Mouse (Mus musculus) ovary, postnatal 10 days (tissue): ENCODE measurements around the gene Plxnd1.
A peak's percentile ranks its signal among the peaks of the same experiment; 100 is the strongest.

Source experiments
- DNase-seq: peaks from one replicate; pipeline ENCODE4 v3.0.0; 2022; ENCODE audit warnings: low spot score

Plxnd1 gene

DNA sequence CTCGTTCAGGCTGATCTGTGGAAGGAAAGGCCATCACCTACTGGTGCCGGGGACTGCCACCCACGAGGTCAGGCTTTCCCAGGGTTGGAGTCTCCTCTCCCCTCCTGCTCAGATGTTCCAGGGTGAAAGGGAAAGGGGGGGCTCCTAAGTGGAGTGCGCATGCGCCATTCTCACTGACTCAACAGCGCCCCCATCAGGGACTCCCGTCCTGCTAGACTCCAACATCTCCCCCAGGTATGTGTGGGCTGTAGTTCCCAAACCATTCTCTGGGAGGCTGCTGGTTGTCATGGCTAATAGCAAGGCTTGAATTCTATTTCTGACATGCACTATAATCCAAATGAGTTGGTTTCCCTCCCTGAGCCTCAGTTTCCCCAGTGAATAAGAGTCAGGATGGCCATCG lies 16.2 kb downstream of the Plxnd1 start:
- no peak for DNase-seq

DNA sequence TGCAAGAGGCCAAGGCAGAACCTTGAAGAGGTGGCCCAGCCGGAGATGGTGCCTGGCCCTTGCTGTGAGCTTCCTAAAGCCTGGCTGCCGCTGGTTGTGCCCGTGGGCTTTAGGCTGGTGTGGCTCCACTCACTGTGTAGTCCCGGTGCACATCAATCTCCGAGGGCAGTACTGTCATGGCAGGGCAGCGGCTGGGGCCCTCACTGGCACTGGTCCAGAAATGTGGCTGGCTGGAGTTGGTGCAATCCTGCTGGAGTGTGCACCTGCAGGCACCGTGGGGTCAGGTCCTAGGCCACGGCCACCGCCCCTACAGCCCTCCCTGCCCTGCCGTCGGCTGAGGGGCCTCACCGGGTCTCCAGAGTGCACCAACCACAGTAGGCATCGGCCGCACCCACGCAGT lies 17.0 kb downstream of the Plxnd1 start:
- no peak for DNase-seq

DNA sequence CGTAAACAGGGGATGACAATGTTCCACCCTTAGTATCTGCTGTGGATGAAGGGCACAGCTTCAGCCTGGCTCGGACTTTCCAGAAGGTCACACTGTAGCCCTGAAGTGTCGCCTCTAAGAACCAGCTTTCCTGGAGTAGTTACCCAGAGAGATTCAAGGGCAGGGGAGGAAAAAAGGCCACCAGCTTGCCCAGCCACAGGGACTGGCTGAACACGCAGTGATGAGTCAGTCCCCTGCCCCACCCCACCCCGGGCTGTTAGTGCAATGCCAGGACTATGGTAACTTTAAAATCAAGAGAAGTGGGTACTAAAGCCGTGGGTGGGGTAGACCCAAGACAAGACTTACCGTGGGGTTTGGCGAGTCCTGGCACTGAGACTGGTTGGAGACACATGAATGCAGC lies 19.2 kb downstream of the Plxnd1 start:
- DNase-seq, result no peak

DNA sequence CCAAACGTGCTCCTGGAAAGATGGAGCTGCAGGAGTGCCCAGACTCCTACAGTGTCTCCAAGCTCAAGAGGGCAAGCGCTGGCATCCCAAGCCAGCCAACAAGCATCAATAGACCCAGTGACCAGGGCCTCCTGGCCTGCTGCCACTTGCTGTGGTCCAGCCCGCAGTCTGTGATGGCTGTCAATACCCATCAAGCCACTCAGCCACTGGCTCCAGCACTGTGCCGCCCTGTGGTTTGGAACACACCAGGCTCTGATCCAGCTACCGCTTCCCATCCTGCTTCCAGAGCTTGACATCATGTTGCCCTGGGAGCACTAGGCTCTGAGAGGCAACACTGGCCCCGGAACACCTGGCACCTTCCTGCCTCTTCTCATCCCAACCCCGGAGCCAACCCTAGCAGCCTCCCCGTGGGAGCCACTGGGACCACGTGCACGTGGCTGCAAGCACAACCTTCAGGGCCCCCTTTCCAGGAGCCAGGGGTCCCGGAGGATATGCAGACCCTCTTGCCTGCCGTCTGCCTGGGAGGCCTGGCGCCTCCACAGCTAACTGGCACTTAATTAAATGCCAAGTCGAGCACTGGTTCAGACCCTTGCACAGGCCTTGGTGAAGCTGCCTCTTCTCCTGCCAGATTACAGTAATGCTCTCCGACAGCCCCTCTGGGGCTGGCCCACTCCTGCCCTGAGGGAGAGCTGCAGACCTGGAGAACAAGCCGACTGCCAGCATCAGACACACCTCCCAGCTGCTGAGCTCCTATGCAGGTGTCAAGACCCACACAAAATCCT lies 20.7 kb downstream of the Plxnd1 start:
- no peak for DNase-seq

DNA sequence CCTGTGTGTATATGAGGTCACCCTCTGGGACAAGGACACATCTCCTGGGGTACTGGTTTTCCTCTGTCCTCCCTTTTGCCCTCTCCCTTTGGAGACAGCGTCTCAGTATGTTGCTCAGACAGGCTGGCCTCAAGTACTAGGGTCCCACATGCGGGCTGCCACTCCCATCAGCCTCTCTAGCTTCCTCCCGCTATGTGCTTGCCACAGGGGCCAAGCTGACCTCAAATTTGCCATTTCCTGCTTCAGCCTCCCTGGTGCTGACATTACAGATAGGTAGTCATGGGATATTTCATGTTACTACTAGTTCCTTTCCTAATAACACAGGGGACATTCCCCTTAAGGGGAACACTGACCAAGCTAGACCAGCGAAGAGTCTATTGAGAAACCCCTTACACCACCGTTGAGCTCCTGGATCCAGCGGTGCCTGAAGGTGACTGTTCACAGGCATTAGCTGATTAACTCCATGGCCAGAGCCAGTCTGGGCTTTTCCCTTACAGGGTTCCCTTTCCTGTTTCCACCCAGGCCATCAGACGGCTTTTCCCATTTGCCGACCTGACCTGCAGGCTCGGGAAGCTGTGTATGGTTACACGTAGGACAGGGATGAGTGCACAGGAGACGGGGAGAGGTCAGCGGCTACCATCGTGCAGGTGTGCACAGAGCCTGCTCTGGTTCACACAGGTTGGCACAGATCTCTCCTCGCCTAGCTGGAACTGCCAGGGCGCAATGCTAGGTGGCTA lies 21.5 kb downstream of the Plxnd1 start:
- DNase-seq, result no peak

DNA sequence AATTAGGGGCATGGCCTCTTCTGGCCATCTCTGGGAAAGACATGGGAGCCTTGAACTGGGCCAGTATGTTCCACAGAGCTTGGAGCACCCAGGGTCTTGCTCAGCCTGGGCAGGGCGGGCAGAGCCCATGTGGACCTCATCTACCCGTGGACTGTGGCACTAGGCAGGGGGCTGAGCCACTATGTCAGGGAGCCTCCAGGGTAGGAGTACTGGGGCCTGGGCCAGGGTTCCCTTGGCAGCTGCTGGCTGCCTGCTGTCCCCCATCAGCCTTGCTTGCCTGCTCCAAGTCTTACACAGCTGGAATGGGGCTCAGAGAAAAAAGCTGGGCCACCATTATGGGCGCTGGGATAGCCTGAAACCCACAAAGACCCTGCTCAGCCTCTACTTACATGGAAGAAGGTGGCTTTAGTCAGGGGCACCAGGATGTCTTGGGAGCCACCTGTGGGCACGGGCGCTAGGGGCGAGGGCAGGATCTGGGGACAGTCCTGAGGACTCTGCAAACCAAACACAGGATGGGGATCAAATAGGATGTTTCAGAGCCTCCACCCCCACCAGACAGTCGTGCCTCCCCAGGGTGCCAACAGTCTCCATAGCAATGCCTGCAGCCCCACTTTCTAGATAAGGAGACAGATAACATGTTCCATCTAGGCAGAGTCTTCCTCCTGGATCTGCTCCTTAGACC lies 22.6 kb downstream of the Plxnd1 start:
- DNase-seq, result no peak

DNA sequence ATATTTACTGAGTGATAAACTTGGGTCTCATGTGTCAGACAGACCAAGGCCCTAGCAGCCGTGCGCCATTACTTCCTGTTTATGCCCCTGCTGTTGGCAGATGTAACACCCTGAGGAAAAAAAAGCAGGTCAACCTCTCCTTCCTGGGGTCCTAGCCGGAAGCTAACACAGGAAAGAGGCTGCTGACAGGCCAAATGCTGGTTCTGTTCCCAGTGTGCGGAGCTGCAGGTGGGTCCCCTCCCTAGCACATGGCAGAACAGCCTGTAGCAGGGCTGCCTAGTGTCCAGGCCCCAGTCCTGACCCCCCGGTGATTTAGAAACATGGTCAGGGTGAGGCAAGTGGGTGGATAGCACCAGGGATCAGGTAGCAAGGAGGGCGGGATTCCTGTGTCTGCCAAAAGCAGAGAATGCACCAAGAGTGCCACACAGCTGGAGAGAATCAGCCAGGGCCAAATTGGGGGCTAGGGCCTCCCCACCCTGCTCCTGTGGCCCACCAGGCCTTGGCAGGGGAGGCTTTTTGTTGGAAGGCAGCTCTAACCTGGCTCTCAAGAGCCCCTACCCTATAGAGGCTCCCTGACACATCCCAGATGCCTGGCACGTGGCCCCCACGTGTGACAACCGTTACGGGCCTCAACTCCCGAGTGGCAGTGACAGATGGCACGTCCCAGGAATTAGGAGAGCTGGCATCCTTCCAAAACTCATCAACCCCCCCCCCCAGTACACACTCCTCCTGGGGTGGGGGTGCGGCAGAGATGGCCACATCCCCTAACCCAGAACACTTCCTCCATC lies 23.3 kb downstream of the Plxnd1 start:
- DNase-seq, result no peak

DNA sequence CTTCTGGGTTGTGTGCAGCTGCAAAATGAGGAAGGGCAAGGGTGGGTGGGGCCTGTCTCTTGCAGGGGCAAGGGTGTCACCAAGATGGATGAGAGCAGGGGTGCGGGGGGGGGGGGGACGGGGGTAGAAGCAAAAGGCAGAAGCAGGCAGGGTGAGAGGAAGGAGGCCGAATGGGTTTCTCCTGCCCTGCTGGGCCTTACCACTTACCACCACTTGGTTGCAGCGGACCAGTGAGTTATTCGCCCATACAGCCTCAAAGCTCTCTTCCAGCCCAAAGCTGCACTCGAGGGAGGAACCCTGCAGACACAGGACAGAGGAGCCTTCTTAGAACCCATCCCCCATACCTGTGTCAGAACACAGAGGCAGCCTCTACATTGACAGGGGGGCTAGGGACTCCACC lies 24.9 kb downstream of the Plxnd1 start:
- DNase-seq, result no peak

DNA sequence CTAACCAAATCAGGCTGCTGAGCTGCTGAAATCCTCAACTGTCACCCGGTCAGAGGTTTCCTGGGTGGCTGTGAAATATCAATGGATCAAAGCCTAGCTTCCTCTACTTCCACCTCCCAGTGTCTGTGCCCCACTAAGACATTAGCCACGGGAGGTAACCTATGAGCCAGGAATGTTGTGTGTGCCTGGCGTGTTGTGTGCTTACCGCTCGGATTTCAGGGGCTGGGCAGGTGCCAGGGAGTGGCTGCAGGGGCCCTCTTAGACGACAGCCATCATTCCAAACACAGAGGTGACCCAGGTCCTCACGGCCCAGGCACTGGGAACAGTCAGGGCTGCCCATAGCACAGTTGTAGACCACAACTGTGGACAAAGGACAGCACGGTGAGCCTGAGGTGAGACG lies 25.7 kb downstream of the Plxnd1 start:
- no peak for DNase-seq

DNA sequence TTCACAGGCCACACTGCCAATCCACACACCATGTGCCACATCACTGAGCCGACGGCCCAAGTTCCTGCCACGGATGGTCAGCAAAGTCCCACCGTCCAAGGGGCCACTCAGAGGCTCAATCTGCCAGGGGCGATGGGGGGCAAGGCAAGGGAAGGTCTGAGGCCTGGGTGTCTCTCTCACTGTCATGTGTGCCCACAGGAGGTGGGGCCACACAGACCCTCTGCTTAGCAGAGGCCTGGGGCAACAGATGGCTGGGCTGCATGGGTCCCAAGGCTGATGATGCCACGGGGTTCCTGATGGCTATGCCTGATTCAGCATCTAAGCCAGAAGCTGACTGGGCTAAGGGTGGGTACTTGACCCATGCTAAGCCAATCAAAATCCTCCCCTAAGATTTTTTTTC lies 26.1 kb downstream of the Plxnd1 start:
- DNase-seq, result no peak

DNA sequence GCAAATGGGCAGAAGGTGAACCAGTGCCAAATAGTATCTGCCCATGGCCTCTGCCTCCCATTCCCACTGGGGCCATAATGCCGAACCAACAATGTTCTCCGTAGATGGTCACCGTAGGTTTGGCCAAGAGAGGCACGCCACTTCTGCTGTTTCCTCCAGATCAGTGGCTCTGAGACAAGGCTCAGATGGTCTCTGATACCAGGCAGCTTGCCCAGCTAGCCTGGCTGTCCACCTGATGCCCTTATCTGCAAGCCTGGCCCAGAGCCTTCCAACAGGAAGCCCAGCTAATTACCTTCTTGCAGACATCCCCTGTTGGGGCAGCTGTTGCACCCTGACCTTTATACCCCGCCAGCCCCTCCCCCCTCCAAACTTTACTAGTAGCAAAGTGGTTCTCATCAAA lies 26.7 kb downstream of the Plxnd1 start:
- no peak for DNase-seq

DNA sequence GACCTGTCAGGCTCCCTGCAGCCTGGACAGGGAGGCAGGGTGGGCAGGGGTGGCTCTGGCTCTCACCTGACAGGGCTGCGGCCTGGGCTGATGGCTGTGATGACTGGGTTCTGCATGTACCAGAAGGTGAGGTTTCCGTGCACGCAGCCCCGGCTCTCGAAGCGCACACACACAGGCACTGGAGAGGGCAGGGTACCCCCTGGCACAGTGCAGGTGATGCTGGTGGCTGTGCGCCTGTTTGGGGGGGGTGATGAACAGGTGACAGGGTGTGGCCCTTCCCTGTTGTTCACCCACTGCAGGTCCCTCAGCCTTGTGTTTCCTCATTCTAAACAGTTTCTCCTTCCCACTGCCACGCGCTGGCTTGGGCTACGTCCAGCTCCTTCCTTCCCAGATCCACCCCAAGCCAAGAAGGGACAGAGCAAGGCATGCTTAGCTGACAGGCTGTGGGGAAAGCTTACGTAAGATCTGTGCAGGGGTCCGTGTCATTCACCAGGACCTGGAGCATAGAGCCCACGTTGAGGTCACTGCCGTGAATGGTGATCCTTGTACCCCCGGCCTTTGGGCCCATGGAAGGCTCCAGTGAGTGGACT lies 27.4 kb downstream of the Plxnd1 start:
- no peak for DNase-seq

DNA sequence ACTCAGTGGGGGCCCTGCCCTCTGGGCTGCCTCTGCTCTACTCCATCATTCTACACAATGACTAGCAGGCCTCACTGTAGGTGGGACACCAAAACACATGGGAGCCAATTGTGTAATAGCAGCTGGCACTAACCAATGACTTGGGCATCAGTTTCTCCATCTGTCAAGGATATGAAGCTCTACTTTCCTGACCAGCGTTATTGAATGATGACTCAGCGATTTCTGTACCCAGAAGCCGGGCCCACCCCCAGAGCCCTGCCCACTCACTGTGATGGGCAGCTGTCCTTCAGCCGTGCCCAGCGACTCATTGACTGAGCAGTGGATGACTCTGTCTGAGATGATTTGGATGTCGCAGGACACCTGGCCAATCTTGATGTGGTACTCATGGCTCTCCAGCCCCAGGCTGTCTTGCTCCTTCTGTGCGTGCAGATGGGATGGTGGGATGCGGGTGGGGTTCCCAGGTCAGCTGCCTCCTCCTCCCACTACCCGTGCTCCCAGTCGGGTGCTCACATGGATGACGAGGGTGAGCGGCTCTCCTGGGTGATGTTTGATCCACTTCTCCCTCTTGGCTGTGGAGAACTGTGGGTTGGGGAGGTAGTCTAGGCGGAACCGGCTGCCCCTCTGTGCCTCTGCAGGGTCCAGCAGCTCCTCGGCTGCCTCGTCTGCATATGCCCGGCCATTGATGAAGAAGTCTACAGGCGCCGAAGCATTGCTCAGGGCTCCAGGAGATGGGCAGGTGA lies 28.4 kb downstream of the Plxnd1 start:
- DNase-seq, result no peak

DNA sequence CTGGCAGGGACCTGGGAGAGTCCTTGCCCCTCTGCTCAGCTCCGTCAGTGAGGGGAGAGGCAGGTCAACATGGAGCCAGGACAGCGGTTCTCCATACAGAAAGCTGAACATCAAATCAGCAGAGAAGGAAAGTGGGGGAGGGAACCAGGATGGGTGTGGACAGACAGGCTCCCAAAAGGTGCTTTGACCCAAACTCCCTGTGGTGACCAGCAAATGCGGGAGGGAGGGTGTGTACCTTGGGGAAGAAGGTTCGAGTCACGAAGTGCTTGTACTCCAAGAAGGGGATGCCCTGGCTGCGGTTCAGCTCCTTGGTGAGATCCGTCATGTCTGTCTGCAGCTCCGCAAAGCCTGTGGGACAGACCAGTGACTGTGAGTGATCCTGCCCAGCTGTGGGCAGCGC lies 31.1 kb downstream of the Plxnd1 start:
- DNase-seq, result no peak

DNA sequence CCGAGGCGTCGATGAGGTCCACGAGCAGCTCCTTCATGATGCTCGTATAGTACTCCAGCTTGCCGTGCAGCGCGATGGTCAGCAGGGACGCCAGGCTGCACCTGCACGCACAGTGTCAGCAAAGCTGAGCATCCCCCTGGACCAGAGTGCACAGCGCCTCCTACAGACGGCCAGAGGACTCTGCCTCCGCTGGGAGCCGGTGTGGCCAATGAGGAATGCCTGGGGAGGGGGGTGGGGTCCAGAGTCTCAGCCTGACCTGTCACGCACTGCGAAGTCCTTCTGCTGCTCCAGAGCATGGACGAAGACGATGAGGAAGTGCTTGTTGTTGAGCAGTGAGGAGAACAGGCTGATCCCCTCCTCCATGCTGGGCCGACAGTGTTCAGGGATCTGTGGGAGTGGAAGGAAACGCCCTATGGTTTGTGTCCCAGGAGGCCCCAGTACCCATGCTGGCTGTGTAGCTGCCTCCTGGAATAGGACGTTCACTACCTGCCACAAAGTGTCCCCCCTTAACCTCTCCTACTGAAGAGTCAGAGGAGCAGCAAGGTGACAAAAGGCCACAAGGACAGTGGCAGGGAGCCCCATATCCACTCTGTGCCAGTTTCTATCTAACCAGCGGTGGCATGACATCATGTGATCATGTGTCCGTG lies 32.2 kb downstream of the Plxnd1 start:
- DNase-seq, result no peak

DNA sequence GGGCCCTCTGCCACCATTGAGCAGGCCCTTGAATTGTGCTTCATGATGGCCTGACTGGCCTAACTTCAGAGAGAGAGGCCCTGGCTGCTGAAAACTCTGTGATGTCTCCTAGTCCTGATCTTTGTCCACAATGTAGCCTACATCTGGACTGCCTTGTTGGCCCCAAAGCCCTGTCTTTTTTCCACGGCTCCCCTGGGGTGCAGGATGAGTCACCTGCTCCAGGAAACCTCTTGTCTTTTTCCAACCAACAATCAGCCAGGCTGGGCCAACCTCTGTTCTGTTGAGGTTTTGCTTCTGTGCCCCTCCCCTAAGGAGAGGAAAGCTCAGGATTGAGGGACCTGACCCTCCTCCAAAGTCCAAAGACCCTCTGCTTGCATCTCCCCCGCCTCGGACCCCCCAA lies 33.1 kb downstream of the Plxnd1 start:
- DNase-seq, result no peak

DNA sequence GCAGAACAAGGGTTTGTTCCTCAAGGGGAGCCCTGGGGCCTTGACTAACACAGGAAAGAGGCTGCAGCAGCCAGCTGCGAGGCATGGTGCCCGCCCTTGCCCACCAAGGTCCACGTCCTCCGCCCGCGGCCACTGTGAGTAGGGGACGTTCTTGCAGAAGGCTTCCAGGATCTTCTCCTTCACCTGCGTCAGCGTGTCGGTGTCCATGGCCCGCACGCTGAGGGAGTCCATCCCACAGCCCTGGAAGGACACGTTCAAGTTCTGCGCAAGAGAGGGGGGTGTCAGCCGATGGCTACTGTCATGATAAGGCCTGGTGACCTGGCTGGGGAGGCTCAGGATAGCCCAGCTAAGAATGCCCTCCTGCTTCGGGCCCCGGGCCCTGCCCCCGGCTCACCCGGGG lies 34.5 kb downstream of the Plxnd1 start:
- no peak for DNase-seq

DNA sequence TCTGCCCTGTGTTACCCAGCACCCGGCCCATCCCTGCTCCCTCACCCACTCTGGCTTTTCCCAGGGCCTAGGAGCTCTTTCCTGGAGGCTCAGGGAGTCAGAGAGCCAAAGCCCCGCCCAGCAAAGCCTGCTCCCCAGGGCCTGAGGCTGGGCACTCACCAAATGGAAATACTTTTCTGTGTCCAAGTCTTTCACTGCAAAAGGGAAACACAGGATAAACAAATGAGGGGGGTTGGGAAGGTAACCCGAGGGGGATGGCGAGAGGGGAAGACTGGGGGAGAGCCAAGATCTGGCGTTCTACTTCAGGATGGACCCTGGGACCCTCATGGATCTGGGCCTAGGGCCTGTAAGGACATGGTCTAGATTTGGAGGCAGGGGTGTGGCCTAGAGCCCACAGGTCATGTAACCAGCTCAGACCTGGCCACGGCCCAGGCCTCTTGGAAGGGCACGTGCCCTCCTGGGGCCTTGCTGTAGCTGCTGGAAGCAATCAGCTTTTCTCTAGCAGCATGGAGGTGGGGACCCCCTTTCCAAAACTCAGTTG lies 35.6 kb downstream of the Plxnd1 start:
- peak; percentile 54 for DNase-seq

DNA sequence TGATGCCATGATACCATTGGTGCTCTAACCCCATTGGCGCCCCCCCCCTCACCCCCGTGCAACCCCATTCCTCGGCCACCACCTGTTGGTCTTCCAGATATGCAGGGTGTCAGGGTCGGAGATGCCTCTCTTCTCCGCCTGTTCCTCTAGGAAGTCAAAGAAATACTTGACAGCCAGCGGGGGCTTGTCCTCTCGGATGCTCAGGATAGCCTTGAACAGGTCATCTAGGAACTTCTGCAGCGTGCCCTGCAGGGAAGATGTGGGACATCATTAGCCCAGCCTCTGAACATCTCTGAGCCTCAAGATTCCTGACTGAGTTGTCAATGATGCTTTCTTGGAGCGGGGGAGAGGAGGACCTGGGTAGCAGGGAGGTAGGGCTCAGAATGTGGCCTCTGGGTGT lies 36.4 kb downstream of the Plxnd1 start:
- no peak for DNase-seq

DNA sequence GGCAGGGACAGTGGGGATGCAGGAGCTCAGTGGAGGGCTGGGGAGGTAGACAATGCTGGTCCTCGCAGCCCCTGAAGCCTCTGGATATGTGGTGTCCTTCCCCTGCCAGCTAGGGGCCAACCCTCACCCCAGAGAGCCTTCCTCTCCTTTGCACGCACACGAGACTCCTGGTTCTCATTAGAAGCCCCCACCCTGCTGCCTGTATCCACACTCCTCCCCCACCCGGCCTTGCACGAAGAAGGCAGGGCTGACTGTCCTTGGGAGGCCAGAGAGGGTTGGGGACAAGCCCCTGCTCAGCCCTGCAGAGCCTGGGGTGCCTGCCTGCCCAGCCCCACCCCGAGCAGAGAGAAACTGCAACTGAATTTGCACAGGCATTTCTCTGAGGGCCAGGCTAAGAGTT lies 37.1 kb downstream of the Plxnd1 start:
- no peak for DNase-seq
